8 mouse cellular contexts compared by ENCODE assay signal in genomic region chr7:100227158-100227875, GRCm38 (mm10). TPM values are rescaled to one million over a fixed set of nuclear protein-coding genes. Genes with fewer than 3 reads are reported as not detected.
DNase-seq lines count a peak whose midpoint lies in the region; ATAC-seq and TF ChIP-seq lines count a peak whose summit lies in the region.

Gene Pgm2l1, plus strand, starts transcription at chr7:100227394.

- DNase-seq in c-Kit-positive CD71-positive TER-119-positive erythroid progenitor cells, embryonic 14.5 days (ENCODE audit: low spot score) = peak; percentile 95
- peak; percentile 94 for DNase-seq in heart, postnatal 0 days (ENCODE audit: low spot score)
- peak; percentile 98 for DNase-seq in kidney, postnatal 4 days

- H3K4me1 ChIP-seq in E14TG2a.4 (replicated peaks; ENCODE audit: low read depth, low read length) = peaks cover 21% of the 10 kb centered on the region
- H3K4me1 ChIP-seq in forebrain, embryonic 12.5 days = peaks cover 11% of the 10 kb centered on the region; the same call in 1 of the 2 replicates
- no peaks in the 10 kb centered on the region for H3K4me1 ChIP-seq in heart, postnatal 0 days (ENCODE audit: control insufficient read depth, insufficient read depth)
- peaks cover 13% of the 10 kb centered on the region for H3K4me1 ChIP-seq in liver, embryonic 16.5 days (ENCODE audit: control insufficient read depth, low read depth, low read length)
- peaks cover 26% of the 10 kb centered on the region for H3K4me1 ChIP-seq in neural tube, embryonic 13.5 days (replicated peaks)
- peaks cover 2% of the 10 kb centered on the region; the same call in 1 of the 2 replicates for H3K4me1 ChIP-seq in testis, adult 2 months (ENCODE audit: control insufficient read depth, insufficient read depth, low read length)

- ATAC-seq in forebrain, embryonic 12.5 days (ENCODE audit: low FRiP score) = peak; percentile 99
- peak; percentile 98 for ATAC-seq in heart, postnatal 0 days (ENCODE audit: insufficient read depth, low read depth)
- ATAC-seq in liver, embryonic 16.5 days (ENCODE audit: low read depth) = peak; percentile 95
- peak; percentile 97 for ATAC-seq in neural tube, embryonic 13.5 days (ENCODE audit: low read depth)

- no peaks in the 10 kb centered on the region for H3K27me3 ChIP-seq in E14TG2a.4 (ENCODE audit: insufficient read depth, low read length)
- no peaks in the 10 kb centered on the region for H3K27me3 ChIP-seq in forebrain, embryonic 12.5 days
- H3K27me3 ChIP-seq in heart, postnatal 0 days (ENCODE audit: control insufficient read depth, insufficient read depth, low read length) = no peaks in the 10 kb centered on the region
- H3K27me3 ChIP-seq in liver, embryonic 16.5 days (ENCODE audit: control insufficient read depth, insufficient read depth, low read depth, low read length) = no peaks in the 10 kb centered on the region
- H3K27me3 ChIP-seq in neural tube, embryonic 13.5 days = no peaks in the 10 kb centered on the region
- no peaks in the 10 kb centered on the region for H3K27me3 ChIP-seq in testis, adult 2 months (ENCODE audit: control insufficient read depth, insufficient read depth, low read length)

- TF ChIP-seq EP300 in heart, postnatal 0 days (IDR thresholded peaks at IDR 0.05; ENCODE audit: low read depth) = no peak

- under 1% methylated on average over 66 of the region's 72 CpGs for WGBS in forebrain, embryonic 12.5 days
- under 1% methylated on average over 43 of the region's 72 CpGs for WGBS in heart, postnatal 0 days
- under 1% methylated on average over 59 of the region's 72 CpGs for WGBS in liver, embryonic 16.5 days (ENCODE audit: insufficient replicate concordance)
- under 1% methylated on average over 71 of the region's 72 CpGs for WGBS in neural tube, embryonic 13.5 days

- no peak for TF ChIP-seq CTCF in E14TG2a.4 (conservative IDR thresholded peaks at IDR 0.05; ENCODE audit: low read length)
- no peak for TF ChIP-seq CTCF in heart, postnatal 0 days (IDR thresholded peaks at IDR 0.05; ENCODE audit: low read depth)
- TF ChIP-seq CTCF in testis, adult 2 months (IDR thresholded peaks at IDR 0.05; ENCODE audit: control insufficient read depth, insufficient read depth, insufficient replicate concordance, low read depth, low read length) = no peak

- H3K4me3 ChIP-seq in E14TG2a.4 (replicated peaks; ENCODE audit: low read length) = peak within 1 kb of the TSS; percentile 97
- H3K4me3 ChIP-seq in forebrain, embryonic 12.5 days (replicated peaks) = peak within 1 kb of the TSS; percentile 79
- H3K4me3 ChIP-seq in heart, postnatal 0 days (ENCODE audit: low read depth, low read length) = peak within 1 kb of the TSS; percentile 70
- peak within 1 kb of the TSS; percentile 91 for H3K4me3 ChIP-seq in liver, embryonic 16.5 days (ENCODE audit: low read depth, low read length)
- peak within 1 kb of the TSS; percentile 76 for H3K4me3 ChIP-seq in neural tube, embryonic 13.5 days
- peak within 1 kb of the TSS; percentile 90 for H3K4me3 ChIP-seq in testis, adult 2 months (ENCODE audit: control insufficient read depth, low read depth, low read length)

- peak within 1 kb of the TSS; percentile 84 for H3K9ac ChIP-seq in forebrain, embryonic 12.5 days
- peak within 1 kb of the TSS; percentile 66 for H3K9ac ChIP-seq in heart, postnatal 0 days (replicated peaks; ENCODE audit: low read depth, low read length)
- peak within 1 kb of the TSS; percentile 96 for H3K9ac ChIP-seq in liver, embryonic 16.5 days (ENCODE audit: low read depth, low read length)
- peak within 1 kb of the TSS; percentile 92 for H3K9ac ChIP-seq in neural tube, embryonic 13.5 days

- peak within 1 kb of the TSS; percentile 90 for H3K27ac ChIP-seq in forebrain, embryonic 12.5 days
- H3K27ac ChIP-seq in heart, postnatal 0 days (ENCODE audit: low read depth) = peak within 1 kb of the TSS; percentile 81
- peak within 1 kb of the TSS; percentile 99 for H3K27ac ChIP-seq in liver, embryonic 16.5 days (ENCODE audit: low read length)
- peak within 1 kb of the TSS; percentile 95 for H3K27ac ChIP-seq in neural tube, embryonic 13.5 days (replicated peaks)
- H3K27ac ChIP-seq in testis, adult 2 months (ENCODE audit: control insufficient read depth, insufficient read depth, low read depth, low read length) = peak within 1 kb of the TSS; percentile 70

- no peaks in the 10 kb centered on the region for H3K9me3 ChIP-seq in E14TG2a.4 (ENCODE audit: low read length)
- H3K9me3 ChIP-seq in forebrain, embryonic 12.5 days = no peaks in the 10 kb centered on the region
- H3K9me3 ChIP-seq in heart, postnatal 0 days (replicated peaks; ENCODE audit: control insufficient read depth, low read length) = no peaks in the 10 kb centered on the region
- no peaks in the 10 kb centered on the region for H3K9me3 ChIP-seq in liver, embryonic 16.5 days (replicated peaks; ENCODE audit: control insufficient read depth, low read length)
- H3K9me3 ChIP-seq in neural tube, embryonic 13.5 days = no peaks in the 10 kb centered on the region

- peak within 1 kb of the TSS; percentile 85 for H3K4me2 ChIP-seq in forebrain, embryonic 12.5 days
- peak within 1 kb of the TSS; percentile 94 for H3K4me2 ChIP-seq in heart, postnatal 0 days (ENCODE audit: low read depth, low read length)
- peak within 1 kb of the TSS; percentile 99 for H3K4me2 ChIP-seq in liver, embryonic 16.5 days (ENCODE audit: low read depth, low read length)
- peak within 1 kb of the TSS; percentile 82 for H3K4me2 ChIP-seq in neural tube, embryonic 13.5 days

- no peaks in the 10 kb centered on the region for H3K36me3 ChIP-seq in E14TG2a.4 (ENCODE audit: insufficient read depth, low read length)
- H3K36me3 ChIP-seq in forebrain, embryonic 12.5 days (replicated peaks) = no peaks in the 10 kb centered on the region
- no peaks in the 10 kb centered on the region for H3K36me3 ChIP-seq in heart, postnatal 0 days (replicated peaks; ENCODE audit: control insufficient read depth, insufficient read depth, low read length)
- H3K36me3 ChIP-seq in liver, embryonic 16.5 days (ENCODE audit: control insufficient read depth, insufficient read depth) = no peaks in the 10 kb centered on the region
- H3K36me3 ChIP-seq in neural tube, embryonic 13.5 days = no peaks in the 10 kb centered on the region
- no peaks in the 10 kb centered on the region for H3K36me3 ChIP-seq in testis, adult 2 months (ENCODE audit: control insufficient read depth, insufficient read depth, low read length)

- TF ChIP-seq POLR2A in testis, adult 2 months (IDR thresholded peaks at IDR 0.05; ENCODE audit: control insufficient read depth, low read depth, low read length) = peak; percentile 48

RNA-seq across cellular contexts. Expression of gene Pgm2l1, which starts in this region (rescaled TPM):
- 8.0 and 8.9 TPM in 2 replicates for polyA plus RNA-seq in forebrain, embryonic 12.5 days (2016; fragmentation: Nextera tagmentation; extraction: Ambion mirVana)
- 2.6 and 3.5 TPM in 2 replicates for total RNA-seq in heart, postnatal 0 days (2014; rRNA removed; ENCODE audit: low replicate concordance)
- 0.56 and 0.89 TPM in 2 replicates for polyA plus RNA-seq in heart, postnatal 0 days (2015; fragmentation: Nextera tagmentation; extraction: Ambion mirVana)
- 1.7 and 1.8 TPM in 2 replicates for polyA plus RNA-seq in liver, embryonic 16.5 days (2015; fragmentation: Nextera tagmentation; extraction: Ambion mirVana)
- 19.7 and 20.5 TPM in 2 replicates for polyA plus RNA-seq in neural tube, embryonic 13.5 days (2015; fragmentation: Nextera tagmentation; extraction: Ambion mirVana)
- polyA plus RNA-seq in testis, adult 2 months (2012; rRNA removed) = 5.3 and 6.5 TPM in 2 replicates

Comparison
In these comparisons a context has a peak if more than half of its experiments do, and no peak if none do; other contexts are left out.
1. Peak in every context shown above with its lines: DNase-seq, ATAC-seq, H3K4me3 ChIP-seq and H3K27ac ChIP-seq.